Mouse (Mus musculus): ENCODE results near the gene Zfp979.
"Not testable (repeated sequence)": the region's sequence is repeated elsewhere in the genome, so short reads cannot be mapped to it uniquely, and the experiment has no call there.

Gene Zfp979

GRCm38 (mm10) chr4:147642413-147642812 lies at the start of gene Zfp979:
Gene Zfp979, minus strand, starts transcription at chr4:147642513.
- DNase-seq (ENCODE audit: low spot score in 2 of 2) = not testable (repeated sequence)

- DNase-seq (ENCODE audit: low spot score in 2 of 2) = not testable (repeated sequence)
Observed at GRCm38 (mm10) chr4:147655245-147655644, 12.9 kb upstream of the Zfp979 start.

DNA sequence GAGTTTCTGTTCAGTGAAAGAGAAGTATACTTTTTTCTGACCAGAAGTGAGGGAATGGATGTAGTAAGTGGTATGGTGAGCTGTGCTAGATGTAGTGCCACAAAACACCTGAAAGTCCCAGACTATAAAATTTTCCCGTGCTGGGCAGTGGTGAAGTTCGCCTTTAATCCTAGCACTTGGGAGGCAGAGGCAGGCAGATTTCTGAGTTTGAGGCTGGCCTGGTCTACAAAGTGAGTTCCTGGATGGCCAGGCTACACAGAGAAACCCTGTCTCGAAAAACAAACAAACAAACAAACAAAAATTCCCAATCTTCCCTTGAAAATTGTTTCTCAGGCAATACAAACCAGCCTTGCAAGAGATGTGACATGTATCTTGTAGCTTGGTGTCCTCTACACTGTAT lies 5.1 kb upstream of the Zfp979 start:
- DNase-seq (ENCODE audit: low spot score in 2 of 2) = not testable (repeated sequence)

DNA sequence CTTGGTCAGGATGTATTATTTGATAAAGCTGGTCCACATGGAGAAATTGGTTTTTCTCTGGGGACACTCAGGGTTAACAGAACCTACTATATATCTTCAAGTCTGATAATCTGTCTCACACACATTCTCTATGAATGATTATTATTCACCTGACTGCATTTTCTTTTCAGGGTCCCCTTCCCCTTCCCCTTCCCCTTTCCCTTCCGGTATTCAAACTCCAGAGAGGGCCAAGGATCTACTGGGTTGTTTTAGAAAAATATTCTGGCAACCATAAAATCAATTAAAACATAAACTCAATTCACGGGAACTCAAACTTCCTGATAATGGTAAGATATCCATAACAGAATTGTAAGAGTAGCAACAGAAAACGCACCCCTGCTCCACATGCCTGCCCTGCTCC lies 381 bp downstream of the Zfp979 start:
- not testable (repeated sequence) for DNase-seq (ENCODE audit: low spot score in 2 of 2)

DNA sequence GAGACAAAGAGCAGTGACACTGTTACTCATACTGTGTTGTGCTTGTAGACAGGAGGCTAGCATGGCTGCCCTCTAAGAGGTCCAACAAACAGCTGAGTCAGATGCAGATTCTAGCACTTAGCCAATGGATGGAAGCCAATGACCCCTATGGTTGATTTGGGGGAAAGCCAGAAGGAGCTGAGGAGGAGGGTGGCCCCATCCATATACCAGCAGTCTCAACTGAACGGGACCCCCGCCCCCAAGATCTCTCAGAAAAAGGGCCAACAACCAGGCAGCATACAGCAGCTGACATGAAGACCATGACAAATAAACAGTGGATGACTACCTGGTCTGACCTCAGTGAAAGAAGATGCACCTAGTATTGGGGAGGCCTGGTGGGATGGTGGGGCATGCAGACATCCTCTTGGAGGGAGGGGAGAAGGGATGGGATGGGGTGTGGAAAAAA lies 8.5 kb downstream of the Zfp979 start:
- not testable (repeated sequence) for DNase-seq (ENCODE audit: low spot score in 2 of 2)

- DNase-seq (ENCODE audit: low spot score in 2 of 2) = not testable (repeated sequence)
Observed at GRCm38 (mm10) chr4:147606511-147606910, 35.8 kb downstream of the Zfp979 start.

DNA sequence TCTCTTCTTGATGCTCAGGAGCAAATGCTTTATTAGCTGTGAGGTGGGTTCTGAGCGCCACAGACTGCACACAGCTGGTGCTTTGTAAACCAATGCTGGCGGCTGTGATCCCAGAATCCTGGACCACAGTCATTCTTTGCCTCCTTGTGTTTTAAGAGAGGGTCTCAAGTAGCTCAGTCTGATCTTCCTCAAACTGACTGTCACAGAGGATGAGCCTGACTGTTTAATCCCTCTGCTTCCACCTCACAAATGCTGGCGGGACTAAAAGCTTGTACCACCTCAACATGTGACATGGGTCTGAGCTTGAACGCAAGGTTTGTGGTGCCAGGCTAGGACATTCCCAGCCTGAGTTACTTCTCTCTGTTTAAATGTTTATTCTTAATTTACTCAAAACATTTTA lies 36.8 kb downstream of the Zfp979 start:
- no peak for DNase-seq (ENCODE audit: low spot score in 2 of 2)

GRCm38 (mm10) chr4:147603806-147604205 lies 38.5 kb downstream of the Zfp979 start:
- no peak for DNase-seq (ENCODE audit: low spot score in 2 of 2)

DNA sequence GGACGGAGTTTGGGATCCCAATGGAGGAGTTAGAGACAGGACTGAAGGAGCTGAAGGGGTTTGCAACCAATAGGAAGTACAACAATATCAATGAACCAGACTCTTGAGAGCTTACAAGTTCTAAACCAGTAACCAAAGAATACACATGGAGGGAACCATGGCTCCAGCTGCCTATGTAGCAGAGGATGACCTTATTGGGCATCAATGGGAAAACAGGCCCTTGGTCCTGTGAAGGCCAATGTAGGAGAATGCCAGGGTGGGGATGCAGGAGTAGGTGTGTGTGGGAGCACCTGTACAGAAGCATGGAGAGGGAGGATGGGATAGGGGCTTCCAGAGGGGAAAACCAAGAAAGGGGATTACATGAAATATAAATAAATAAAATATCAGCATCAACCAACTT lies 40.4 kb downstream of the Zfp979 start:
- DNase-seq (ENCODE audit: low spot score in 2 of 2) = no peak

- no peak for DNase-seq (ENCODE audit: low spot score in 2 of 2)
Observed at GRCm38 (mm10) chr4:147598831-147599230, 43.5 kb downstream of the Zfp979 start.

DNA sequence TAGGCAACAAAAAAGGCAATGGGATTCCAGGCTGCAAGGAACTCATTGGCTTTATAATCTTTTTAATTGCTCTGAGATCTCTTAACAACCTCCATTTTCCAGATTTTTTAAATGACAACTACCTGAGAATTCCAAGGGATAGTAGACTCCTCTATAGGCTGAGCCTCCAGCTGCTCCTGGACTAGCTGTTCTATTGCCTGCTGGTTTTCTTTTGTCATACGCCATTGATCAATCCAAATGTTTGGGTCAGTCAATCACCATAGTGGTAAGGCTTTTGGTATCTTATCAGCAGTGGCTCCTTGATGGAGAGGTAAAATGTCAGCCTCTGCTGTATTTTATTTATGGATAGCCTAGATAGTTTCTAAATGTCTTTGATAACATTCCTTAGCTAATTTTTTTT lies 44.6 kb downstream of the Zfp979 start:
- DNase-seq (ENCODE audit: low spot score in 2 of 2) = no peak

GRCm38 (mm10) chr4:147594630-147595029 lies 47.7 kb downstream of the Zfp979 start:
- DNase-seq (ENCODE audit: low spot score in 2 of 2) = not testable (repeated sequence)

DNA sequence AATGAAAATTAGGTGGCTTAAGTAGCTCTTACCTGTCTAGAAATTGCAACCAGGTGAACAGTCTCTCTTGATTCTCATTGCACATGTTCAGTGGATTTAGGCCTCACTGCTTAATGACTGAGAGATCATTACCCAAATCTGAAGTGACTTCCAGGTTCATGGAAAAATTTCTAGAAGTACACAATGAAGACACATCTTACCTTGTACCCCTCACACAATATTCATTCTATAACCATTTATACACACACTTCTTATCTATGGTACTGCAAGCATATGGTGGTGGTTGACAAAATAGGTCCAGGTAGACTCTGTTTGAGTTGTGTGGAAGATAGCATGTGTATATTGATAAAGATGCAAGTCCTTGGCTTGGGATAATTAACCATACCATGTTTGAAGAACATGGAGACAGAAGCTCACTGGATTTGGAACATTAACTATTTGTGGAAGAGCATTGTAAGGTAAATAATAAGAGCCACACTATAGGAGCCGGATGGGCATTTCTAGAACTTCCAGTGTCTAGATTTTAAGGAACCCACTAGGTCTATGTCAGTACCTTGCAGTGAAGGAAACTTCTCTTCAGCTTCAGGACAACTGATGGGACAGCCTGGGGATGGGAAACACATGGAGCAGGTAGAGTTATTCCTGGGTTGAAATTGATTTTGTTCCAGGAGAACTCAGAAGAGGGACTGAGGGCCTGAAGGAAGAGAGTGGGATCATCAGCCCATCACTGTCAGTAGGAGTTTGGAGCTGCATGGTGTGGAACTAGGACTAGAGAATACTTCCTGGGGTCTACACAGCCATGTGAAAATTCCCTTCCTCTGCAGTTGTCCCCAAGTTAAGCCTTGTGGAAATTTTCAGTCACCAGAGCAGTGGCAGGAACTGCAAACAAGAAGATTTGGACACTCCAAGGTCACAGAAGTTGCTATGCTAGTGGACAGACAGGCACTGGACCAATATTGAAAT lies 55.5 kb downstream of the Zfp979 start:
- DNase-seq (ENCODE audit: low spot score in 2 of 2) = no peak

GRCm38 (mm10) chr4:147579371-147579770 lies 62.9 kb downstream of the Zfp979 start:
- not testable (repeated sequence) for DNase-seq (ENCODE audit: low spot score in 2 of 2)

DNA sequence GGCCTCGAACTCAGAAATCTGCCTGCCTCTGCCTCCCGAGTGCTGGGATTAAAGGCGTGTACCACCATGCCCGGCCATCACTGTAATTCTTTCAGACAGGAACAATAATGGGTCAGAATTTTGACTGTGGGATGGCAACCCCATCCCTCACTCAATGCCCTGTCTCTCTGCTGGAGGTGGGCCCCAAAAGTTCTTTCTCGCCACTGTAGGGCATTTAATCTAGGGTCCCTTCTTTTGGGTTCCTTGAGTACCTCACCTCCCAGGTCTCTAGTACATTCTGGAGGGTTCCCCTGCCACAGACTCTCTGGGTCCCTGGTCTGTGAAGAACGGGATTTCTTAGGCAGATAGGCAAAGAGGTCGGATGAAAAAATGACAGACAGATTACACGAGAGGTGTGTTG lies 71.2 kb downstream of the Zfp979 start:
- DNase-seq (ENCODE audit: low spot score in 2 of 2) = not testable (repeated sequence)

DNA sequence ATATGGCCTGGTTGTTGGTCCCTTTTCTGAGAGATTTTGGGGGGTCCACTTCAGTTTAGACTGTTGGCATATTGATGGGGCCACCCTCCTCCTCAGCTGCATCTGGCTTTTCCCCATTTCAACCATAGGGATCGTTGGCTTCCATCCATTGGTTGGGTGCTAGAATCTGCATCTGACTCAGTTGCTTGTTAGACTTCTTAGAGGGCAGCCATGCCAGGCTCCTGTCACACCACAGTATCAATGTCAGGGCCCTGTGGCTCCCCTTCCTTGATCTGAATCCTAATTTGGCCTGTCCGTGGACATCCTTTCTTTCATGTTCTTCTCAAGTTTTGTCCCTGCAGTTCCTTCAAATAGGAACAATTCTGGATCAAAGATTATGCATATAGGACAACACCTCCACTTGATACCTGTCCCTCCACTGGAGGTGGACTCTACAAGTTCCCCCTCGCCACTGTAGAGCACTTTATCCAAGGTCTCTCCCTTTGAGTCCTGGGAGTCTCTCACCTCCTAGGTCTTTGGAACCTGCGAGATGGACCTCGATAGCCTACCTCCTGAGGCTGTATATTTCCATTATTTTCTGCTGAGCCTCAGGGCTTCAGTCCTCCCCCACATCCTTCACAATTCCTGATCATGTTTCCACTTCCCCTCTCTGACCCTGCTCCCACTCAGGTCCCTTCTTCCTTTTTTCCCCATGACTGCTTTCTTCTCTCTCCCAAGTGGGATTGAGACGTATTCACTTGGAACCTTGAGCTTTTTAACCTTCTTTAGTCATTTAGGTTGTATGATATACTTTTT lies 76.7 kb downstream of the Zfp979 start:
- no peak for DNase-seq (ENCODE audit: low spot score in 2 of 2)
